Mouse (Mus musculus) adrenal gland, adult 2 months (tissue): ENCODE measurements around the gene C1qtnf6. TPM values are rescaled to one million over a fixed set of nuclear protein-coding genes. Genes with fewer than 3 reads are reported as not detected.

Source experiments
- DNase-seq: peaks from one replicate; pipeline ENCODE4 v3.0.0; 2021
- polyA plus RNA-seq: library from polyadenylated mRNA; depleted of rRNA; stranded (reverse); fragments of >200 nt; gene quantifications from 2 replicates; pipeline ENCODE4 v1.2.3, GENCODE M21; 2012; rRNA removed
- total RNA-seq, 2 experiments: library from RNA; stranded (reverse); gene quantifications; 2 replicates each; pipeline ENCODE4 v1.2.3; 2021

Gene C1qtnf6
- total and polyA plus RNA-seq, 3 experiments = 16.9 to 92.2 (median 30.1) TPM

- no peak for DNase-seq
These were observed 50.2 kb downstream of the C1qtnf6 start for GRCm38 (mm10) chr15:78480991-78481390.

DNA sequence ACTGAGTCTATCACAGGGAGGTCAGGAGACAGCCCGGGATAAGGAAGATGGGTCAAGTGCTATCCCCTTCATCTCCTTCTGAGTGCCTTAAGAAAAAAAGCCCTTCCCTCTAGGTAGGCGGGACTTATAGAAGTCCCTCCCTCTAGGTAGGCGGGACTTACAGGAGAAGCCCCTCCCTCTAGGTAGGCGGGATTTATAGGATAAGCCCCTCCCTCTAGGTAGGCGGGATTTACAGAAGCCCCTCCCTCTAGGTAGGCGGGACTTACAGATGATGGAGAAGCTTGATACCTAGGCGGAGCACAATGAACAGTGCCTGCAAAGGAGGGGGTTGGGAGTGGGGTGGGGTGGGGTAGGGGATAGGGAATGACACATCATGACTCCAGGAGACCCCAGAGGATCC is 51.1 kb downstream of the C1qtnf6 start:
- DNase-seq = no peak

DNA sequence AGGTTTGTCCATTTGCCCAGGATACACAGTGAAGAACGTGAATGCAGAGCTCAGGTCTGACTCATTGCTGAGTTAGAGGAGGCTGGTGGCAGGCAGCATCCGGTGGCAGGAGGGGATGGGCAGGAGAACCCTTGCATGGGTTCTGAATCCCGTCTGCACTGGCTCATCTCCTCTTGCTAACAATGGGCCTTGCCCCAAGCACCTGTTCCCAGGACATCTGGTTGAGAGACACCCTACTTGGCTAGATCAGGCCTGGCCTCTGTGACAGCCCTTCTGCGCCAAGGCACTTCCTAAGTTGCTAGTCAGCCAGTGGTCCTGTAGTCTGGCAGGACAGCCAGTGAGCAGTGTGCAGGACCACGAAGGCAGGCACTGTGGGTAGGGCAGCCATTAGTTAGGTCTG is 51.7 kb downstream of the C1qtnf6 start:
- DNase-seq = no peak

- DNase-seq = no peak
These were observed 53.1 kb downstream of the C1qtnf6 start for GRCm38 (mm10) chr15:78478073-78478472.

- no peak for DNase-seq
These were observed 54.3 kb downstream of the C1qtnf6 start for GRCm38 (mm10) chr15:78476878-78477277.

DNA sequence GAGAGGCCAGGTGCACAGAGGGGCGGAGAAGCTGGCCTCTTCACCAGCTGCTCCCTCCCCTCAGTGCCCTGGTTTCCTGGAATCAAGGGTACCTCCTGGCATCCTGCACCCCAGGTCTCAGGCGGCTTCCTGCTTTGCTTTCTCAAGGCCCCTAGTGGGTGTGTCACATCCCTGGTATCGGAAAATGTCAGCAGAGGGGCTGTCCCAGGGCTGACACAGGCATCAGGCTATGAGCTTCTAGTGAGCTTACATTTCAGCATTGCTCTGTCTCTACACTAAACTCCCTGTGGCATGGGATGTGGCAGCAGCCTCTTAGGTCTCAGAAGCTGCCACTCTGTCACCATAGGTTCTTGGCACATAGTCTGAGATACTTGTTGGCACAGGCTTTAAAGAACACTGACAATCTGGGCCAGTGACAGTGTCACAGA is 55.6 kb downstream of the C1qtnf6 start:
- DNase-seq = peak; percentile 66

DNA sequence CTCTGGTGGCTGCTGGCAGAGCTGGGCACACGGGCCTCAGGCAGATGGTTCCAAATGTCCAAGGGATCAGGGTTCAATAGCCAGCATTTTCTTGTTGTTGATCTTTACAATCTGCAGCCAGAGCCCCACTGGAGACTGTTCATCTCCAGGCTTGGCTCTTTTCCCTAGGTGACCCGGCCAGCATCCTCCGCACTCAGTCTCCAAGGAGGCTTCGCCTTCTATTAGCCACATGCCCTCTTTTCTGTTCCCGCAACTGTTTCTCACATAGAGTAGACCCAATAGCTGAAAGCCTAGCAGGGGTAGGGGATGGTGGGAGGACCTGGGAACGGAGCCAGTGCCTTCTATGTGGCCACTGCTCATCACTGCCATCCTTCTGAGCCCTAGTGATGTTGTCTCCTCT is 57.8 kb downstream of the C1qtnf6 start:
- no peak for DNase-seq

Other genes starting within 250 kb of the C1qtnf6 start
- 1 to 10 TPM; 1.1 to 1.2 TPM for gene Csf2rb2, start 225.7 kb downstream of the C1qtnf6 start, total RNA-seq
- gene Csf2rb2, start 225.7 kb downstream of the C1qtnf6 start, polyA plus RNA-seq = 1.2 and 2.2 TPM in 2 replicates
- gene Csf2rb, start 205.7 kb downstream of the C1qtnf6 start, total RNA-seq = 10 to 100 TPM in 1 of 2 experiments, 1 to 10 TPM in 1; 4.6 to 13.8 TPM
- 8.9 and 9.3 TPM in 2 replicates for gene Csf2rb, start 205.7 kb downstream of the C1qtnf6 start, polyA plus RNA-seq
- not detected for gene Tex33, start 135.5 kb downstream of the C1qtnf6 start, total RNA-seq
- gene Tex33, start 135.5 kb downstream of the C1qtnf6 start, polyA plus RNA-seq = not detected in 2 replicates
- 100 to 1,000 TPM; 218 to 366 TPM for gene Tst, start 125.5 kb downstream of the C1qtnf6 start, total RNA-seq
- 391 and 410 TPM in 2 replicates for gene Tst, start 125.5 kb downstream of the C1qtnf6 start, polyA plus RNA-seq
- gene Mpst, start 125.0 kb downstream of the C1qtnf6 start, total RNA-seq = 10 to 100 TPM; 59.0 to 63.2 TPM
- 342 and 389 TPM in 2 replicates for gene Mpst, start 125.0 kb downstream of the C1qtnf6 start, polyA plus RNA-seq
- 100 to 1,000 TPM in 1 of 2 experiments, 10 to 100 TPM in 1; 81.6 to 102 TPM for gene Kctd17, start 102.9 kb downstream of the C1qtnf6 start, total RNA-seq
- gene Kctd17, start 102.9 kb downstream of the C1qtnf6 start, polyA plus RNA-seq = 344 and 374 TPM in 2 replicates
- 1 to 10 TPM in 1 of 2 experiments, under 1 TPM in 1; 0.59 to 3.3 TPM for gene Tmprss6, start 62.8 kb downstream of the C1qtnf6 start, total RNA-seq
- 3.5 and 4.7 TPM in 2 replicates for gene Tmprss6, start 62.8 kb downstream of the C1qtnf6 start, polyA plus RNA-seq
- 1 to 10 TPM; 1.3 to 1.5 TPM for gene Il2rb, start 36.1 kb downstream of the C1qtnf6 start, total RNA-seq
- gene Il2rb, start 36.1 kb downstream of the C1qtnf6 start, polyA plus RNA-seq = 3.8 and 4.9 TPM in 2 replicates
- gene Sstr3, start 13.3 kb upstream of the C1qtnf6 start, total RNA-seq = 1 to 10 TPM in 1 of 2 experiments, under 1 TPM in 1; 0.43 to 1.6 TPM
- 0.16 and 0.93 TPM in 2 replicates for gene Sstr3, start 13.3 kb upstream of the C1qtnf6 start, polyA plus RNA-seq
- 1 to 10 TPM; 8.1 to 9.6 TPM for gene Rac2, start 41.4 kb upstream of the C1qtnf6 start, total RNA-seq
- 33.4 and 40.2 TPM in 2 replicates for gene Rac2, start 41.4 kb upstream of the C1qtnf6 start, polyA plus RNA-seq
- 10 to 100 TPM in 1 of 2 experiments, 1 to 10 TPM in 1; 7.2 to 12.7 TPM for gene Cyth4, start 65.6 kb upstream of the C1qtnf6 start, total RNA-seq
- gene Cyth4, start 65.6 kb upstream of the C1qtnf6 start, polyA plus RNA-seq = 13.8 and 16.2 TPM in 2 replicates
- 1 to 10 TPM; 3.2 to 3.6 TPM for gene Elfn2, start 187.4 kb upstream of the C1qtnf6 start, total RNA-seq
- 1.7 and 2.3 TPM in 2 replicates for gene Elfn2, start 187.4 kb upstream of the C1qtnf6 start, polyA plus RNA-seq
- gene Mfng, start 242.1 kb upstream of the C1qtnf6 start, total RNA-seq = 10 to 100 TPM in 1 of 2 experiments, 1 to 10 TPM in 1; 8.7 to 18.1 TPM
- gene Mfng, start 242.1 kb upstream of the C1qtnf6 start, polyA plus RNA-seq = 46.7 and 61.0 TPM in 2 replicates